Mouse (Mus musculus): ENCODE data around the gene Nrd1. TPM values are rescaled to one million over a fixed set of nuclear protein-coding genes. Genes with fewer than 3 reads are reported as not detected.

The Nrd1 gene
- polyA plus RNA-seq, 1 experiment = 199 TPM

DNA sequence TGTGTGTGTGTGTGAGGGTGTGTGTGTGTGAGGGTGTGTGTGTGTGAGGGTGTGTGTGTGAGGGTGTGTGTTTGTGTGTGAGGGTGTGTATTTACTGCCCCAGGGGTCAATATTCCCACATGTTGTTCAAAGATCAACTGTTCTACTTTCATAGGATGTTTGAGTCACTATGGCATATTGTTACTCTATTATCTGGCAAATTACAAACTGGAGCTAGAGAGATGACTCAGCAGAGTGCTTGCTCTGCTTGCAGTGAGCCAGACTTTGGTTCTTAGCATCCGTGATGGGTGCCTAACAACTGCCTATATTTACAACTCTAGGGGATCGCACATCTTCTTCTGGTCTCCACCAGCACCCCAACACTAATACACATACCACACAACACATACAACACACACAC is 29.4 kb downstream of the Nrd1 start:
- Histone ChIP-seq H3K36me3 (ENCODE audit: control insufficient read depth, insufficient read depth, low read length, poor library complexity, severe bottlenecking) (peaks cover 27% of the 10 kb centered on the region), H3K9ac (ENCODE audit: low read depth, poor library complexity, severe bottlenecking) (no peak overlapping the region), H3K4me3 (ENCODE audit: low read depth, low read length) (no peak overlapping the region), H3K27ac (ENCODE audit: insufficient read depth, low read length) (0 out of 2 replicates have a peak overlapping the region, but pooled peaks have one; percentile 12), H3K27me3 (ENCODE audit: control insufficient read depth, insufficient read depth, low read length, poor library complexity, severe bottlenecking) (no peaks in the 10 kb centered on the region), H3K4me1 (ENCODE audit: control insufficient read depth, insufficient read depth, low read length) (peaks cover 6% of the 10 kb centered on the region), H3K9me3 (replicated peaks; ENCODE audit: control insufficient read depth, insufficient read depth, low read length, poor library complexity, severe bottlenecking) (no peaks in the 10 kb centered on the region)
- TF ChIP-seq CTCF (IDR thresholded peaks at IDR 0.05; ENCODE audit: low read depth, low read length) = no peak
- no peak for TF ChIP-seq POLR2A (IDR thresholded peaks at IDR 0.05; ENCODE audit: insufficient read depth, low read length)
- TF ChIP-seq EP300 (IDR thresholded peaks at IDR 0.05; ENCODE audit: insufficient read depth, low read depth, low read length) = no peak

DNA sequence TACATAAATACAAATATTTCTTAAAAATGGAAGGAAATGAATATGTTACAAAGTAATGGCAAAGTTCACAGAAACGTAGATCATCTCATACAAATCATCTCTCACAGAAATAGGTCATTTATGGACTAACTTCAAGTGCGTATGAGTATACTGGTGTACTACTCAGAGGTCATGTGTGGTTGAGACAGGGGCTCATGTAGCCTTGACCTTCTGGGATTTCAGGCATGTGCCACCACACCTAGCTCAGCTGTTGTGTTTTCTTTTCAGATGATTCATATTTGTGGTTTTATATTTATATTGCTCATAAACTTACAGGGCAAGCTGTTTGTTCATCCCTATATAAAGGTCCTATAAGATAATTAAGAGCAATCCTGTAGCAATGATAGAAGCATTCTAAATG is 29.8 kb downstream of the Nrd1 start:
- TF ChIP-seq EP300 (IDR thresholded peaks at IDR 0.05; ENCODE audit: insufficient read depth, low read depth, low read length) (no peak), POLR2A (IDR thresholded peaks at IDR 0.05; ENCODE audit: insufficient read depth, low read length) (no peak)
- Histone ChIP-seq H3K9me3 (replicated peaks; ENCODE audit: control insufficient read depth, insufficient read depth, low read length, poor library complexity, severe bottlenecking) (no peaks in the 10 kb centered on the region), H3K9ac (ENCODE audit: low read depth, poor library complexity, severe bottlenecking) (no peak overlapping the region), H3K27ac (ENCODE audit: insufficient read depth, low read length) (no peak overlapping the region), H3K4me3 (ENCODE audit: low read depth, low read length) (no peak overlapping the region), H3K36me3 (ENCODE audit: control insufficient read depth, insufficient read depth, low read length, poor library complexity, severe bottlenecking) (peaks cover 25% of the 10 kb centered on the region), H3K27me3 (ENCODE audit: control insufficient read depth, insufficient read depth, low read length, poor library complexity, severe bottlenecking) (no peaks in the 10 kb centered on the region), H3K4me1 (ENCODE audit: control insufficient read depth, insufficient read depth, low read length) (peaks cover 6% of the 10 kb centered on the region)

DNA sequence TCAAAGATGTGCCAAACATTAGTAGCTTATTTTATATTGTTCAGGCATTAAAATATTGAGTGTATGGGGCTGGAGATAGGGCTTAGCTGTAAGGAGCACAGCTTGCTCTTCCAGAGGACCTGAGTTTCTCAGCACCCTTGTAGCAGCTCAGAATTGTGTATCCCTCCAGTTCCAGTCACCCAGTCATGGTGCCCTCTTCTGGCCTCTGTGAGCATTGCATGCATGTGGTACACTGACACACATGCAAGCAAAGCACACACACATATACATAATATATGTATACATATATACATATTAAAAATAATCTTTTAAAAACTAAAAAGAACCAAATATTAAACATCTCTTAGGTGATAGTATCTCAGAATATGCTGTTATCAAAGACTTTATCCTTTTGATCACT is 35.9 kb downstream of the Nrd1 start:
- TF ChIP-seq EP300 (IDR thresholded peaks at IDR 0.05; ENCODE audit: insufficient read depth, low read depth, low read length) (no peak), CTCF (IDR thresholded peaks at IDR 0.05; ENCODE audit: low read depth, low read length) (peak; percentile 89), POLR2A (IDR thresholded peaks at IDR 0.05; ENCODE audit: insufficient read depth, low read length) (no peak)
- Histone ChIP-seq H3K27ac (ENCODE audit: insufficient read depth, low read length) (no peak overlapping the region), H3K9me3 (replicated peaks; ENCODE audit: control insufficient read depth, insufficient read depth, low read length, poor library complexity, severe bottlenecking) (no peaks in the 10 kb centered on the region), H3K36me3 (ENCODE audit: control insufficient read depth, insufficient read depth, low read length, poor library complexity, severe bottlenecking) (peaks cover 28% of the 10 kb centered on the region), H3K9ac (ENCODE audit: low read depth, poor library complexity, severe bottlenecking) (no peak overlapping the region), H3K4me1 (ENCODE audit: control insufficient read depth, insufficient read depth, low read length) (no peaks in the 10 kb centered on the region), H3K27me3 (ENCODE audit: control insufficient read depth, insufficient read depth, low read length, poor library complexity, severe bottlenecking) (no peaks in the 10 kb centered on the region), H3K4me3 (ENCODE audit: low read depth, low read length) (no peak overlapping the region)

DNA sequence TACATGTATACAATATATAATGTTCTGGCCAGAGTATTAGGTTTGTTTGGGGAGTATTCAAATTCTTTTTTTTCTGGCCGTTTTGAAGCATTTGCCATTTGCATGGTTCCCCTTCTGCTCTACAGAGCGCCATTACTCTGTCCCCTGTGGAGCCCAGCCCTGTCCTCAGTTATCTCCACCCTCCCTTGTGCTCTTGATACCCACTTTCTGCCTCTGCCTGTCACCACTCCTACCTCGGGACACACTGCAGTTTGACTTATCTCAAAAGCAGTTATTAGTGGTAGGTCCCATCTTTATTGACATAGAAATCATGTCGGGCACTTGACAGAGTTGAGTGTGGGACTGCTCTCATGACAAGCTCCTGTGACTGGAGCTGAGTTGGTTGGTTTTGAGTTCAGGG is 42.3 kb downstream of the Nrd1 start:
- Histone ChIP-seq H3K9ac (ENCODE audit: low read depth, poor library complexity, severe bottlenecking) (no peak overlapping the region), H3K9me3 (replicated peaks; ENCODE audit: control insufficient read depth, insufficient read depth, low read length, poor library complexity, severe bottlenecking) (no peaks in the 10 kb centered on the region), H3K4me1 (ENCODE audit: control insufficient read depth, insufficient read depth, low read length) (no peaks in the 10 kb centered on the region), H3K27ac (ENCODE audit: insufficient read depth, low read length) (no peak overlapping the region), H3K27me3 (ENCODE audit: control insufficient read depth, insufficient read depth, low read length, poor library complexity, severe bottlenecking) (no peaks in the 10 kb centered on the region), H3K36me3 (ENCODE audit: control insufficient read depth, insufficient read depth, low read length, poor library complexity, severe bottlenecking) (peaks cover 37% of the 10 kb centered on the region), H3K4me3 (ENCODE audit: low read depth, low read length) (no peak overlapping the region)
- no peak for TF ChIP-seq CTCF (IDR thresholded peaks at IDR 0.05; ENCODE audit: low read depth, low read length)
- no peak for TF ChIP-seq EP300 (IDR thresholded peaks at IDR 0.05; ENCODE audit: insufficient read depth, low read depth, low read length)
- TF ChIP-seq POLR2A (IDR thresholded peaks at IDR 0.05; ENCODE audit: insufficient read depth, low read length) = no peak

DNA sequence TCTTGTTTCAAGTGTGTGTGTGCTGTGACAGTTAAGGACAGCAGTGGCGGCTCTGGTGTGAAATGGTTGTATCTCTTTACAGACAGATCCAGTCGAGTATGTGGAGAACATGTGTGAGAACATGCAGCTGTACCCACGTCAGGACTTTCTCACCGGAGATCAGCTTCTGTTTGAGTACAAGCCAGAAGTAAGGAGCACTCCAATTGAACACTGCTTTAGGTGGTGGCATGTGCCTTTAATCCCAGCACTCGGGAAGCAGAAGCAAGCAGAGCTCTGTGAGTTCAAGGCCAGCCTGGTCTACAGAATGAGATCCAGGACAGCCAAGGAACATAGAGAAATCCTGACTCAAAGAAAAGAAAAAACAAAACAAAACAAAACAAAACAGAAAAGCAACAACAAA is 42.8 kb downstream of the Nrd1 start:
- H3K36me3 ChIP-seq (ENCODE audit: control insufficient read depth, insufficient read depth, low read length, poor library complexity, severe bottlenecking) = peaks cover 38% of the 10 kb centered on the region
- H3K9me3 ChIP-seq (replicated peaks; ENCODE audit: control insufficient read depth, insufficient read depth, low read length, poor library complexity, severe bottlenecking) = no peaks in the 10 kb centered on the region
- TF ChIP-seq POLR2A (IDR thresholded peaks at IDR 0.05; ENCODE audit: insufficient read depth, low read length) (no peak), EP300 (IDR thresholded peaks at IDR 0.05; ENCODE audit: insufficient read depth, low read depth, low read length) (no peak), CTCF (IDR thresholded peaks at IDR 0.05; ENCODE audit: low read depth, low read length) (no peak)
- no peak overlapping the region for H3K27ac ChIP-seq (ENCODE audit: insufficient read depth, low read length)
- H3K4me3 ChIP-seq (ENCODE audit: low read depth, low read length) = no peak overlapping the region
- H3K4me1 ChIP-seq (ENCODE audit: control insufficient read depth, insufficient read depth, low read length) = no peaks in the 10 kb centered on the region
- no peaks in the 10 kb centered on the region for H3K27me3 ChIP-seq (ENCODE audit: control insufficient read depth, insufficient read depth, low read length, poor library complexity, severe bottlenecking)
- no peak overlapping the region for H3K9ac ChIP-seq (ENCODE audit: low read depth, poor library complexity, severe bottlenecking)

DNA sequence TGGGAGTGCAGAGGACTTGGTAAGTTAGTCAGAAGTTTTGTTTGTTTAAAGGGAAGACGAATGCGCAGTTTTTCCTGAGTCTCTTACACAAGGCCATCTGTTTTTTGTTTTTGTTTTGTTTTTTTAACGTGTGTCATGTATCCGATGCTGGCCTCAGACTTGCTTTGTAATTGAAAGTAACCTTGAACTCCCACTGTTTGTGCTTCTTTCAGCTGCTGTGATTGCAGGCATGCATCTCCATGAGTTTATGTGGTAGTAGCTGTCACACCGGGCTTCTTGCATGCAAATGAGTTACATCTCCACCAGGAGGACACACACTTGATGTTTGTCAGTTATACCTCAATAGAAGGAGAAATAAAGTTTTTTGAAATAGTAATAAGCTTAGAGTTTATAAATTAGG is 43.3 kb downstream of the Nrd1 start:
- Histone ChIP-seq H3K9me3 (replicated peaks; ENCODE audit: control insufficient read depth, insufficient read depth, low read length, poor library complexity, severe bottlenecking) (no peaks in the 10 kb centered on the region), H3K36me3 (ENCODE audit: control insufficient read depth, insufficient read depth, low read length, poor library complexity, severe bottlenecking) (peaks cover 38% of the 10 kb centered on the region)

More for the DNA sequence above, 43.3 kb downstream of the Nrd1 start:
- H3K9ac ChIP-seq (ENCODE audit: low read depth, poor library complexity, severe bottlenecking) = no peak overlapping the region
- TF ChIP-seq EP300 (IDR thresholded peaks at IDR 0.05; ENCODE audit: insufficient read depth, low read depth, low read length) (no peak), POLR2A (IDR thresholded peaks at IDR 0.05; ENCODE audit: insufficient read depth, low read length) (no peak), CTCF (IDR thresholded peaks at IDR 0.05; ENCODE audit: low read depth, low read length) (no peak)
- no peaks in the 10 kb centered on the region for H3K27me3 ChIP-seq (ENCODE audit: control insufficient read depth, insufficient read depth, low read length, poor library complexity, severe bottlenecking)
- H3K4me1 ChIP-seq (ENCODE audit: control insufficient read depth, insufficient read depth, low read length) = no peaks in the 10 kb centered on the region
- H3K27ac ChIP-seq (ENCODE audit: insufficient read depth, low read length) = no peak overlapping the region
- H3K4me3 ChIP-seq (ENCODE audit: low read depth, low read length) = no peak overlapping the region
